Mouse (Mus musculus): ENCODE data around the gene Edf1. TPM values are rescaled to one million over a fixed set of nuclear protein-coding genes. Genes with fewer than 3 reads are reported as not detected.
A peak's percentile ranks its signal among the peaks of the same experiment; 100 is the strongest.

Gene Edf1
- total RNA-seq, 2 experiments from 2014 or later, result 154 to 155 TPM

DNA sequence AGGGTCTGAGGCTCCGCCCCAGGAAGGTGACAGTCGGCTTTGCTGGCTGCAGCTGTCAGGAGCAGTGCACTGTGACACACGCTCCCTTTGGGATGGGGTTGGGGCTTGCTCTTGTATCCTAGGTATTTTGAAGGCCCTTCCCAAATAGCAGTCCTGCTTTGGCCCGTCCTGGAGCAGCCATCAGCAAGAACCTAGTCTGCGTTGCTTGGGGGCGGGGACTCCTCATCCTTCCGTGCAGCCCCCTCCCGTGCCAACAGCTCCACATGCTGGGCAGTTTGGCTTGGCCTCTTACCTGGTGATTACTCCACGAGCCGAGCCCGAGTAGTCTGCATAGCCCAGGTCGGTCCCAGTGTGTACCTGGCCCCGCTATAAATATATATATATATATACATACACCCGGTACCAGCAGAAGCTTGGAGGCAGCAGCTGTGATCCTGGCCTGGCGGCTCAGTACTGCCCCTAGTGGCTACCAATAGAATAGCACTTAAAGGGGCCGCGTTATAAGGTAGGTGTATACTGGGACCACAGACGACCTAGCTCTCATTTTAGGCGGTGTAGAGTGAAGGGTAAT, 23.7 kb downstream of the Edf1 start, which contains the start of gene Ajm1:
Gene Ajm1 (minus strand): TSS at position 464 of the 571 bp plus-strand sequence.
- DNase-seq, result peak; percentile 67
- intact Hi-C loops (cut with DNase I), result no loop called here

DNA sequence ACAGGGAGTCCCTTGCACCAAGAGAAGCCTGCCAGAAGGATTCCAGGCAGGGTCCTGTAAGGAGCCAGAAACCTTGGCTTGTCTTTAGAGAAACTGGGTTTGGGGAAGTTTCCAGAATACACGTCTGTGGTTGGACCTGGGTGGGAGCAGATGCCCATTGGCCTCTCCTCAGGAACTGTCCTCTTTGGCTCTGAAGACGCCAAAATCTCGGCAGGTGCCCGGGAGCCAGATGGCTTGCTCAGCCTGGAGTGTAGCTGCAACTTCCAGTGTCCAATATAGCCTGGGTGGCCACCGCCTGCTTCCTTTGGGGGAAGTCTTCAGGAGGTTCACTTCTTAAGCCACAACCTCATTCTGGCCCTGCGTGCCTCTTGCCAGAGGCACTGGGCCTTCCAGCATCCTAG, 24.3 kb downstream of the Edf1 start:
- DNase-seq, result peak; percentile 90
- intact Hi-C loops (cut with DNase I), result no loop called here

GRCm38 (mm10) chr2:25582466-25583119, 24.9 kb downstream of the Edf1 start:
- peak; percentile 69 for DNase-seq
- intact Hi-C loops (cut with DNase I), result no loop called here

GRCm38 (mm10) chr2:25583120-25583481, 25.5 kb downstream of the Edf1 start:
- intact Hi-C loops (cut with DNase I), result no loop called here
- peak; percentile 25 for DNase-seq

DNA sequence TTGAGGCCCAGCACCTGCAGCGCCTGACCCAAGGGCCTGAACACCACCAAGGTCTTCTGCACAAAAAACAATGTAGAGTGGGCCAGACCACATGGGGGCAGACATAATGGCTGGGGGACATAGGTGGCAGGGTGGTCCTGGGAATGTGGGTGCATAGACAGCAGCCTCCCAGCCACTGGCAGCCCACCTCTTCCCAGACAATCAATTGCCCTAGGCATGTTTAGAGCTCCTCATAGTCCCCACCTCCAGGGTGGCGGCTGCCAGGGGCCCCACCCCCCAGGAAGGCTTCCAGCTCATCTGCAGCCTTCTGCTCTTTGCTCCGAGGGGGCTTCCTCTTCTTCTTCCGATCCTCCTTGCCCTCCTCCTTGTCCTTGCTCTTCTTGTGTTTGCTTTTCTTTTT, 25.9 kb downstream of the Edf1 start:
- DNase-seq, result peak; percentile 34
- intact Hi-C loops (cut with DNase I), result no loop called here

DNA sequence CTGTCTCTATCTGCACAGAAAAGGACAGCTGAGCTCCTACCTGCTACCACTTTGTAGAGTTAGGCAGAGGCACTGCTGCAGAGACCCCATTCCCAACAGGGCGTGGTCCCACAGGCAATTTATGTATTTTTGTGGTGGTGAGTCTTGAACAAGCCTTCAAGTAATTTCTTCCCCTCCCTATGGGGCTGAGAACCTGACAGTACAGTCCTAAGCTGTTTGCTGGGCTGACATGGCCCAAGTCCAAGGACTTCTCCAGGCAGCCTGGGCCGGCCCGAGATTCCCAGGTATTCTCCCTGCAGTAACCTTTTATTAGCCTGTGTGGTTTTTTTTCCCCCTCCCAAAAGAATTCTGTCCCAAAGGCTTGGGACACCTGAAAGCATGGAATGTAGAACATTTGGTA, 26.5 kb downstream of the Edf1 start:
- intact Hi-C loops (cut with DNase I), result no loop called here

DNA sequence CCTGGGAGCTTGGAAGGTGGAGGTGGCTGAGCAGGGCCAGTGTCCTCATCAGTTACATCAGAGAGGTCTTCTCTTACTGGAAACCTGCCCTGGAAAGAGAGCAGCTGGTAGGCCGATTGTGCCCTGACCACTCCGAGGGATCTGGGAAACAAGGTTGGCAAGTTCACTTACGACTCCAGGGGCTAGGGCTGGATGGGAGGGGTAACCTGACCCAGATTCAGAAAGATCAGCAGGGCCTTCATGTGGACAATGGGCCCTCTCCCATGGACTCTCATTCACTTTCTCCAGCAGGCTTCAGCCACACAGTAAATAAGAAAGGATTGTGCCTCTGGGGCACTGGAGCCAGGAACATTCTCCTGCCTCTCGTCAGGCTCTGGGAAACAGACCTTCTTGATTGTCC, 27.2 kb downstream of the Edf1 start:
- intact Hi-C loops (cut with DNase I), result no loop called here
- DNase-seq, result no peak

More for the DNA sequence above, 26.5 kb downstream of the Edf1 start:
- DNase-seq, result no peak

GRCm38 (mm10) chr2:25585601-25586000, 28.0 kb downstream of the Edf1 start:
- intact Hi-C loops (cut with DNase I), result no loop called here
- DNase-seq, result no peak

DNA sequence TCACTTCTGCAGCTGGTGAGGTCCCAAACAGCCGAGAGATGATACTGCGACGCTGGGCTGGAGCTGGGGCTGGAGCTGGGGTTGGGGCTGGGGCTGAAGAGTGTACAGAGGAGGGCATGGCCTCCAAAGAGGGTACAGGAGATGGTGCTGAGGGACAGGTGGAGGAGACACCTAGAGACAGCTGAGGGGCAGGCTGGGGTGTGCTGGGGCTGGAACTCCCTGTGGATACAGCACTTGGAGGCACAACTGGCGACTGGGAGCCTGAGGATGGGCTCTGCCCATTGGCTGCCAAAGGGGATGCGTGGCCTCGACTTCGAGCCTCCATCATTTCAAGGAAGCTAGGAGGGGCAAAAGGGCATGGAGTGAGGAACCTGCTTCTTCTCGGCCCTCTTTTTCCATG, 29.6 kb downstream of the Edf1 start:
- intact Hi-C loops (cut with DNase I), result no loop called here
- no peak for DNase-seq

GRCm38 (mm10) chr2:25588227-25588907, 30.7 kb downstream of the Edf1 start:
- no peak for DNase-seq
- intact Hi-C loops (cut with DNase I), result no loop called here

GRCm38 (mm10) chr2:25591863-25592262, 34.2 kb downstream of the Edf1 start:
- DNase-seq, result peak; percentile 32
- intact Hi-C loops (cut with DNase I), result no loop called here

- intact Hi-C loops (cut with DNase I), result no loop called here
- DNase-seq, result no peak
These were observed 39.3 kb downstream of the Edf1 start for GRCm38 (mm10) chr2:25596765-25597510.

DNA sequence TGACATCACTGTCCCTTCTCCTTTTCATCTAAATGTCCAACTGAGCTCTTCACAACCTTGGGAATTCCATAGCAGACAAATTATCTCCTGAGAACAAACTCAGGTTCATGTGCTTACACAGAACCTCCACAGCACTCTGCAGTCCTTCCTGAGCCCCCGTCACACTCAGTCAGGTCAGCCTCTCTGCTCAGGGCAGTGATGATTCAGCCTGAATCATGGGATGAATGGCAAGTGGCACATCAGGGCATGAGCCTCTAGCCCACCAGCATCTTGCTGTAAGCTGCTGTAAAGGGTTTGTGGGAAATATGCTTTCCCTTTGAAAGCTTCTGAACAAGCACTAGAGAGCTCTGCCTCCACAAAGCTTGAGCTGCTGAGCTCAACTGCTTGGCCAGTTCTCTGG, 41.1 kb downstream of the Edf1 start:
- intact Hi-C loops (cut with DNase I), result no loop called here
- DNase-seq, result no peak

GRCm38 (mm10) chr2:25600037-25600436, 42.4 kb downstream of the Edf1 start:
- DNase-seq, result no peak
- intact Hi-C loops (cut with DNase I), result no loop called here

- no peak for DNase-seq
- intact Hi-C loops (cut with DNase I), result no loop called here
These were observed 44.9 kb downstream of the Edf1 start for GRCm38 (mm10) chr2:25602526-25602925.

- DNase-seq, result peak; percentile 90
- intact Hi-C loops (cut with DNase I), result no loop called here
These were observed 50.3 kb downstream of the Edf1 start, which contains the start of gene Rabl6 for GRCm38 (mm10) chr2:25607761-25608622. Gene Rabl6 (minus strand): TSS chr2:25608521.

DNA sequence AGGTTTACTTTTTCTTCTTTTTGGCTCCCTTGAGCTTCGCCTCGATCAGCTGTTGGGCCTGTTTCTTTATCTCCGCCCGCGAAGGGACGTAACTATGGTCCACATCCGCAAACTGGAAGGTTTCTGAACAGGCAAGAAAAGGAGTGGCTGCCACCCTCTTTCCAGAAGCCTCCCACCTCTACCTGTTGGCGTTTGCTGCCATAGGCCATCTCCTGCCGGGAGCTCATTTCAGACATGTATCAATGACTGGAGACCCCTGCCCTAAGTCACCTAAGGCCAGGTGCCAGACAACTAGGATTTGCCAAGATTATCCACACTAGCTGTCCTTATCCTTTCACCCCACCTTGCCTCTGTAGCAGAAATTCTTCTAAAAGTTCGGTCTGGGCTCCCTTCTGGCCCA, 51.0 kb downstream of the Edf1 start:
- DNase-seq, result no peak
- intact Hi-C loops (cut with DNase I), result no loop called here
